Comparison of ENCODE assay signal across 8 mouse cellular contexts in the genomic region with DNA sequence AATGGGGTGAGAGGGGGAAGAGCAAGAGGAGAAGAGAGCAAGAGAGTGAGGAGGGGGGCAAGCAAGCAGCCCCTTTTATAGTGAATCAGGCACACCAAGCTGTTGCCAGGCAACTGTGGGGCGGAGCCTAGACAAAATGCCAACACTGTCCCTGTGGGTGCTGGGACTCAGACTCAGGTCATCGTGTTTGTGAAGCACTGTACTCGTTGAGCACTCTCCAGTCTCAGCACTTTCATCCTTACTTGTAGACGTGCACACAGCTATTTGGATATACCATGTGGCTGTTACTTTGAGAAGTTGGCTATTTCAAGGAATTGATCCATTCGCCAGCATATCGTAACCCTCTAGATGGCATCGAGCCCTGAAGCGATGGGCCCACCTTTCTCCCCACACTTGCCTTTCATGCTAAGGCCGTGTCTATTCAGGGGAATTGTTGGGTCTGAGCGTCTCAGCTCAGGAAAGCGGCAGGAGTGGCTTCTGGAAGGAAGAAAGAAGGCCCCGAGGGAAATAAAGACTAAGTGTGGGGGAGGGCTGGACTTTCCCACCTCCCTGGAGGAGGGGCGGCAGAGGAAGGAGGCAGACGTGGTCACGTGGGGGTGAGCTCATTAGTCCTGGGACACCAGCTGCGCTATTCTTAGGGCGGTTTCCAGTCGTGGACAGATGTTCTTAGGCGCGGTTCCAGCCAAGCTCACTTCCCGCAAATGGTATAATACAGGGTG. TPM values are rescaled to one million over a fixed set of nuclear protein-coding genes. Genes with fewer than 3 reads are reported as not detected.
A peak's percentile ranks its signal among the peaks of the same experiment; 100 is the strongest.
DNase-seq lines count a peak whose midpoint lies in the region; ATAC-seq and TF ChIP-seq lines count a peak whose summit lies in the region.

No protein-coding gene starts in this region.

- H3K4me1 ChIP-seq in embryonic facial prominence, embryonic 14.5 days (ENCODE audit: control insufficient read depth, insufficient read depth, low read length): peaks cover 32% of the 10 kb centered on the region
- H3K4me1 ChIP-seq in heart, embryonic 12.5 days (replicated peaks): peaks cover 83% of the 10 kb centered on the region
- H3K4me1 ChIP-seq in kidney, embryonic 15.5 days: peaks cover 70% of the 10 kb centered on the region
- H3K4me1 ChIP-seq in lung, adult 2 months (ENCODE audit: control insufficient read depth, insufficient read depth, low read length): peaks cover 27% of the 10 kb centered on the region
- H3K4me1 ChIP-seq in neural tube, embryonic 13.5 days (replicated peaks): peaks cover 85% of the 10 kb centered on the region

- H3K36me3 ChIP-seq in embryonic facial prominence, embryonic 14.5 days (ENCODE audit: control insufficient read depth, insufficient read depth, low read length): 0 out of 2 replicates have a peak, but pooled peaks cover 3% of the 10 kb centered on the region
- peaks cover 5% of the 10 kb centered on the region for H3K36me3 ChIP-seq in heart, embryonic 12.5 days
- H3K36me3 ChIP-seq in kidney, embryonic 15.5 days: no peaks in the 10 kb centered on the region
- H3K36me3 ChIP-seq in neural tube, embryonic 13.5 days: peaks cover 9% of the 10 kb centered on the region

- TF ChIP-seq POLR2A in lung, adult 2 months (IDR thresholded peaks at IDR 0.05; ENCODE audit: borderline replicate concordance, extremely low read depth, low read depth, low read length): peak; percentile 80; the same call in 1 of the 2 replicates

- no peaks in the 10 kb centered on the region for H3K27me3 ChIP-seq in embryonic facial prominence, embryonic 14.5 days (replicated peaks; ENCODE audit: control insufficient read depth, insufficient read depth, low read length)
- H3K27me3 ChIP-seq in heart, embryonic 12.5 days (replicated peaks): no peaks in the 10 kb centered on the region
- H3K27me3 ChIP-seq in kidney, embryonic 15.5 days: no peaks in the 10 kb centered on the region; the same call in 1 of the 2 replicates
- no peaks in the 10 kb centered on the region for H3K27me3 ChIP-seq in neural tube, embryonic 13.5 days

- H3K4me3 ChIP-seq in embryonic facial prominence, embryonic 14.5 days (ENCODE audit: low read depth, low read length): peak overlapping the region; percentile 22
- H3K4me3 ChIP-seq in heart, embryonic 12.5 days: peak overlapping the region; percentile 42
- peak overlapping the region; percentile 34 for H3K4me3 ChIP-seq in kidney, embryonic 15.5 days (replicated peaks)
- H3K4me3 ChIP-seq in lung, adult 2 months (replicated peaks; ENCODE audit: extremely low read depth, low read depth, low read length): peak overlapping the region; percentile 55
- peak overlapping the region; percentile 28 for H3K4me3 ChIP-seq in neural tube, embryonic 13.5 days

- no peak for TF ChIP-seq CTCF in lung, adult 2 months (IDR thresholded peaks at IDR 0.05; ENCODE audit: insufficient read depth, low read length)

- H3K4me2 ChIP-seq in embryonic facial prominence, embryonic 14.5 days (ENCODE audit: low read depth, low read length): peak overlapping the region; percentile 52
- H3K4me2 ChIP-seq in heart, embryonic 12.5 days: peak overlapping the region; percentile 82
- H3K4me2 ChIP-seq in kidney, embryonic 15.5 days: peak overlapping the region; percentile 65
- H3K4me2 ChIP-seq in neural tube, embryonic 13.5 days: peak overlapping the region; percentile 56

- 1% methylated on average over 21 of the region's 21 CpGs for WGBS in embryonic facial prominence, embryonic 14.5 days
- 2% methylated on average over 21 of the region's 21 CpGs for WGBS in heart, embryonic 12.5 days
- 2% methylated on average over 21 of the region's 21 CpGs for WGBS in kidney, embryonic 15.5 days
- WGBS in lung, adult 2 months: 3% methylated on average over 21 of the region's 21 CpGs
- WGBS in neural tube, embryonic 13.5 days: under 1% methylated on average over 21 of the region's 21 CpGs

- peak overlapping the region; percentile 89 for H3K27ac ChIP-seq in embryonic facial prominence, embryonic 14.5 days (replicated peaks; ENCODE audit: low read depth, low read length)
- H3K27ac ChIP-seq in heart, embryonic 12.5 days (ENCODE audit: poor library complexity, severe bottlenecking): peak overlapping the region; percentile 99
- peak overlapping the region; percentile 93 for H3K27ac ChIP-seq in kidney, embryonic 15.5 days
- H3K27ac ChIP-seq in neural tube, embryonic 13.5 days (replicated peaks): peak overlapping the region; percentile 96

- ATAC-seq in embryonic facial prominence, embryonic 14.5 days (ENCODE audit: low read depth): peak; percentile 81
- ATAC-seq in heart, embryonic 12.5 days (ENCODE audit: insufficient number of reproducible peaks, low FRiP score): peak; percentile 86
- ATAC-seq in kidney, embryonic 15.5 days (replicated peaks; ENCODE audit: low FRiP score): peak; percentile 76
- ATAC-seq in neural tube, embryonic 13.5 days (ENCODE audit: low read depth): peak; percentile 66

- H3K9ac ChIP-seq in embryonic facial prominence, embryonic 14.5 days (ENCODE audit: low read depth, low read length): peak overlapping the region; percentile 58
- H3K9ac ChIP-seq in heart, embryonic 12.5 days: peak overlapping the region; percentile 70
- H3K9ac ChIP-seq in kidney, embryonic 15.5 days: peak overlapping the region; percentile 31
- H3K9ac ChIP-seq in neural tube, embryonic 13.5 days: peak overlapping the region; percentile 65

- DNase-seq in urinary bladder, postnatal 10 days (ENCODE audit: low spot score): peak; percentile 42
- DNase-seq in urinary bladder, adult 2 months (ENCODE audit: low spot score): no peak
- peak; percentile 96 for DNase-seq in embryonic facial prominence, embryonic 14.5 days (ENCODE audit: low spot score)
- peak; percentile 68 for DNase-seq in lung, adult 2 months
- DNase-seq in thymus, postnatal 25 days: peak; percentile 40

- no peaks in the 10 kb centered on the region for H3K9me3 ChIP-seq in embryonic facial prominence, embryonic 14.5 days (ENCODE audit: control insufficient read depth, low read length)
- no peaks in the 10 kb centered on the region for H3K9me3 ChIP-seq in heart, embryonic 12.5 days (replicated peaks)
- no peaks in the 10 kb centered on the region for H3K9me3 ChIP-seq in kidney, embryonic 15.5 days (replicated peaks)
- no peaks in the 10 kb centered on the region for H3K9me3 ChIP-seq in neural tube, embryonic 13.5 days

RNA-seq across cellular contexts. Expression of a gene that starts 16.5 kb away (rescaled TPM):
- polyA plus RNA-seq in urinary bladder, adult 2 months (2012; rRNA removed): 35.9 and 51.4 TPM in 2 replicates
- polyA plus RNA-seq in embryonic facial prominence, embryonic 14.5 days (2014; fragmentation: Nextera tagmentation; extraction: Ambion mirVana): 20.4 and 28.3 TPM in 2 replicates
- 37.3 and 42.0 TPM in 2 replicates for polyA plus RNA-seq in heart, embryonic 12.5 days (2016; fragmentation: Nextera tagmentation; extraction: Ambion mirVana)
- polyA plus RNA-seq in kidney, embryonic 15.5 days (2015; fragmentation: Nextera tagmentation; extraction: Ambion mirVana): 15.1 and 18.7 TPM in 2 replicates
- 73.9 and 88.5 TPM in 2 replicates for polyA plus RNA-seq in lung, adult 2 months (2012; rRNA removed)
- polyA plus RNA-seq in neural tube, embryonic 13.5 days (2015; fragmentation: Nextera tagmentation; extraction: Ambion mirVana): 43.4 and 44.3 TPM in 2 replicates

RNA-seq across cellular contexts. Expression of a gene that starts 36.8 kb away (rescaled TPM):
- 2.4 and 2.9 TPM in 2 replicates for polyA plus RNA-seq in urinary bladder, adult 2 months (2012; rRNA removed)
- polyA plus RNA-seq in embryonic facial prominence, embryonic 14.5 days (2014; fragmentation: Nextera tagmentation; extraction: Ambion mirVana): 125 and 136 TPM in 2 replicates
- polyA plus RNA-seq in heart, embryonic 12.5 days (2016; fragmentation: Nextera tagmentation; extraction: Ambion mirVana): 97.4 and 111 TPM in 2 replicates
- polyA plus RNA-seq in kidney, embryonic 15.5 days (2015; fragmentation: Nextera tagmentation; extraction: Ambion mirVana): 145 and 164 TPM in 2 replicates
- polyA plus RNA-seq in lung, adult 2 months (2012; rRNA removed): 10.6 and 14.9 TPM in 2 replicates
- 115 and 160 TPM in 2 replicates for polyA plus RNA-seq in neural tube, embryonic 13.5 days (2015; fragmentation: Nextera tagmentation; extraction: Ambion mirVana)
